Mouse (Mus musculus): ENCODE measurements at regions not wholly inside any gene's neighbourhood (a gene's known extent, or its start where the extent isn't known, plus 50 kb on each side); places are given as distances from the start of the nearest gene placed in this dataset.

DNA sequence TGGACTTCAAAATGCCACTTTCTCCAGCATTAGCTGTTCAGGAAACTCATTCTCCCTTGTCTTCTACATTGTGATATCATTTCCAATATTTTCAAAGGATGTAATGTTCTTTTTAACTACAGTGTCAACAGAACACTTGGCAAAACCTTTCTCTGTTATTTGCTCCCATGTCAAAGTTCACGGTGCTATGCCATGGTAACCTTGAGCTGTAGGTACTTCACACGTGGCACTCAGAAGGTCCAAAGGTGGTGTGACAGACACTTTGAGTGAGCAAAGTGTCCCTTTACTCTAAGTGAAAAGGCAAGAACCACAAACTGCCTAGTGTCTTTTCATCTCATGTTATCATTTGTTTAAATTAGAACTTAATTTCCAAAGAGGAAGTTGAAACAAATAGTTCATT lies 53.3 kb upstream of the Tram2 start:
- no peak for DNase-seq (ENCODE audit: low spot score)

DNA sequence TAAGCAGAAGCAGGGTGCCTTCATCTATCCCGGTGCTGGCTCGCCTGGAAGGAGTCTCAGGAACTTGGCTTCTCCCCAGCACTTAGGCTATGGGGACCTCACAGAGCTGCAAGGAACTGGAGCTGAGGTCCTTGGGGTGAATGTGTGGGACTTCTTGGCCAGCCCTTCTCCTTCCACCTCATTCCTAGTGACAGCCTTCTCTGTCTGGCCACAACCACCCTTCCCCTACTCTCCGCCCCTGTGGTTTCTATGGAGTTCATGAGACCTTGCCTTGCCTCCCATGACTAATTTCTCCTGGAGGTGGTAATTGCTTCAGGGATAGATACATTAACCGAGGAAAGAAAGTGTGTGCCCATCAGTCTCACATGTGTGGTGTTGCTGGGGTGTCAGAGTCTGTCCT lies 67.9 kb upstream of the Tram2 start:
- DNase-seq (ENCODE audit: low spot score), result no peak

DNA sequence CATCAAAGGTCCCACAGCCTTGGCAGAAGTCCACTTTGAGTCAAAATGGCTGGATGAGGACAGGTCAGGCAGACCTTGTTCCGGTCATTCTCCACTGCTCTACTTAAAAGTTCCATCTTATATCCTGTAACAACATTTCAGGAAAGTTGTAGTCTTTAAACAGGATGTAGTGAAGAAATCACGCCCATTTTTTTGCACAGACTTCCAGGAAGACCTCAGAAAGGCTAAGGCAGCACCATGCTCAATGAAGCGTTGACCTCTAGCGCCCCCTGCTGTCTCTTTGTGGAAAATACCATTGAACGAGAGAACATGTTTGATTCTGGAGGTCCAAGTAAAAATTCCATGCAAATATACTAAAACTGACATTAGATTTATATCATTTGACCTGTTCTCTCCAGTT lies 56.6 kb upstream of the Tmem14a start:
- peak; percentile 74 for DNase-seq (ENCODE audit: low spot score)

DNA sequence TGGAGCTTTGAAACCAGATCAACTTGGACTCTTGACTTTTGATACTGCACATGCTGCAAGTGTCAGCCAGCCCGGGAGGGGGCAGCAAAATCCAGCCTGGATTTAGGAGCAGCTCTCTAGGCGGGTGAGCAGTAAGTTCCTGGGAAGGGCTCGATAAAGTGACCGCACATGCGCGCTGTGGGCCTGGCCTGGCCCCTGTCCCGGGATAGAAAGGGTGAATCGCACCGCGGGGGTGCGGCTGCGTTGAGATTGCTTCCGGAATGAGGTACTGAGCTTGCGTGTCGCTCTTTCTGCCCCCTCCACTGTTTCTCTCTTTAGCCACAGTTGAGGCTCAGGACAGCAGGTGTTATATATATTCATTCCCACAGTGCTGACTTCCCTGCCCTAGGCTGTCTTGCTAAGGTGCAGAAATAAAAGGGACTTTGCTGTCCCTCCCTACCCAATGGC lies 52.1 kb upstream of the Tmem14a start:
- peak; percentile 83 for DNase-seq (ENCODE audit: low spot score)

DNA sequence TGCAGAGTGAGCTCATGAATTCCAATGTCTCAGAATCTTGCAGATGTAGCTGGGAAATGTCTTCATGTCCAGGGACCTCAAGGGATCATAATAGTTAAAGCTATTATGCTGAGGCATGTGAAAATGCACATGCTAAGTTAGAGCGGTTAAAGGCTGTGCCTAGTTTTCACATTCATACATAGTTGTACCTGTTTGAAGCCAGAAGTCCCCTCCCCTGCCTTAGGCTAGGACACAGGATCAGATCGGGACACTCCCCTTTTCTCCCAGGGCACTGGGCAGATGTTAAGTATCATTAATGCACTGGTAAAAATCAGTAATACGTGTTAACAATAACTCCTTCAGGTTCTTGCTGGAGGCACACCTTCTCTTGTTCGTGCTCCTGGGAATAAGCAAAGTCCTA lies 51.6 kb upstream of the Tmem14a start:
- DNase-seq (ENCODE audit: low spot score), result no peak

Measured in gastrocnemius, adult 18-20 months (tissue).